Mouse (Mus musculus): ENCODE data around the gene Nek6. TPM values are rescaled to one million over a fixed set of nuclear protein-coding genes. Genes with fewer than 3 reads are reported as not detected.

Nek6 gene
- polyA plus RNA-seq, 1 experiment: not detected

GRCm38 (mm10) chr2:38574697-38575096 is 63.3 kb downstream of the Nek6 start:
- 98% methylated on average over 2 of the region's 2 CpGs for WGBS
- Histone ChIP-seq H3K4me1 (ENCODE audit: control insufficient read depth, insufficient read depth, low read length) (peaks cover 11% of the 10 kb centered on the region), H3K27ac (ENCODE audit: insufficient read depth, low read depth, low read length) (no peak overlapping the region), H3K4me3 (ENCODE audit: insufficient read depth, low read depth, low read length) (no peak overlapping the region)
- no peak for TF ChIP-seq POLR2A (IDR thresholded peaks at IDR 0.05; ENCODE audit: insufficient read depth, low read depth, low read length)
- TF ChIP-seq CTCF (IDR thresholded peaks at IDR 0.05; ENCODE audit: insufficient read depth, low read depth, low read length): no peak

GRCm38 (mm10) chr2:38578602-38579521 is 67.4 kb downstream of the Nek6 start:
- no peak overlapping the region for H3K4me3 ChIP-seq (ENCODE audit: insufficient read depth, low read depth, low read length)
- no peak overlapping the region for H3K27ac ChIP-seq (ENCODE audit: insufficient read depth, low read depth, low read length)
- peaks cover 5% of the 10 kb centered on the region; the same call in 1 of the 2 replicates for H3K4me1 ChIP-seq (ENCODE audit: control insufficient read depth, insufficient read depth, low read length)
- TF ChIP-seq CTCF (IDR thresholded peaks at IDR 0.05; ENCODE audit: insufficient read depth, low read depth, low read length): no peak
- TF ChIP-seq POLR2A (IDR thresholded peaks at IDR 0.05; ENCODE audit: insufficient read depth, low read depth, low read length): no peak
- WGBS: 71% methylated on average over 13 of the region's 13 CpGs

- 67% methylated on average over 1 of the region's 1 CpGs for WGBS
- Histone ChIP-seq H3K4me3 (ENCODE audit: insufficient read depth, low read depth, low read length) (no peak overlapping the region), H3K4me1 (ENCODE audit: control insufficient read depth, insufficient read depth, low read length) (peaks cover 6% of the 10 kb centered on the region; the same call in 1 of the 2 replicates), H3K27ac (ENCODE audit: insufficient read depth, low read depth, low read length) (no peak overlapping the region)
- TF ChIP-seq CTCF (IDR thresholded peaks at IDR 0.05; ENCODE audit: insufficient read depth, low read depth, low read length) (no peak), POLR2A (IDR thresholded peaks at IDR 0.05; ENCODE audit: insufficient read depth, low read depth, low read length) (no peak)
These were observed 68.1 kb downstream of the Nek6 start for GRCm38 (mm10) chr2:38579528-38579927.

GRCm38 (mm10) chr2:38583982-38584381 is 72.5 kb downstream of the Nek6 start:
- no peak for TF ChIP-seq POLR2A (IDR thresholded peaks at IDR 0.05; ENCODE audit: insufficient read depth, low read depth, low read length)
- TF ChIP-seq CTCF (IDR thresholded peaks at IDR 0.05; ENCODE audit: insufficient read depth, low read depth, low read length): no peak

GRCm38 (mm10) chr2:38584514-38585378 is 73.3 kb downstream of the Nek6 start:
- TF ChIP-seq POLR2A (IDR thresholded peaks at IDR 0.05; ENCODE audit: insufficient read depth, low read depth, low read length): no peak
- no peak for TF ChIP-seq CTCF (IDR thresholded peaks at IDR 0.05; ENCODE audit: insufficient read depth, low read depth, low read length)
- peaks cover 4% of the 10 kb centered on the region; the same call in 1 of the 2 replicates for H3K4me1 ChIP-seq (ENCODE audit: control insufficient read depth, insufficient read depth, low read length)
- H3K4me3 ChIP-seq (ENCODE audit: insufficient read depth, low read depth, low read length): no peak overlapping the region
- no peak overlapping the region for H3K27ac ChIP-seq (ENCODE audit: insufficient read depth, low read depth, low read length)
- 39% methylated on average over 13 of the region's 13 CpGs for WGBS

More at GRCm38 (mm10) chr2:38583982-38584381, 72.5 kb downstream of the Nek6 start:
- H3K27ac ChIP-seq (ENCODE audit: insufficient read depth, low read depth, low read length): no peak overlapping the region
- H3K4me1 ChIP-seq (ENCODE audit: control insufficient read depth, insufficient read depth, low read length): peaks cover 4% of the 10 kb centered on the region; the same call in 1 of the 2 replicates
- H3K4me3 ChIP-seq (ENCODE audit: insufficient read depth, low read depth, low read length): no peak overlapping the region
- 70% methylated on average over 2 of the region's 2 CpGs for whole genome bisulfite sequencing

GRCm38 (mm10) chr2:38585379-38585736 is 73.9 kb downstream of the Nek6 start:
- Histone ChIP-seq H3K4me3 (ENCODE audit: insufficient read depth, low read depth, low read length) (no peak overlapping the region), H3K4me1 (ENCODE audit: control insufficient read depth, insufficient read depth, low read length) (peaks cover 4% of the 10 kb centered on the region; the same call in 1 of the 2 replicates), H3K27ac (ENCODE audit: insufficient read depth, low read depth, low read length) (no peak overlapping the region)
- 69% methylated on average over 5 of the region's 5 CpGs for WGBS
- TF ChIP-seq POLR2A (IDR thresholded peaks at IDR 0.05; ENCODE audit: insufficient read depth, low read depth, low read length): no peak
- TF ChIP-seq CTCF (IDR thresholded peaks at IDR 0.05; ENCODE audit: insufficient read depth, low read depth, low read length): no peak

GRCm38 (mm10) chr2:38586733-38587132 is 75.3 kb downstream of the Nek6 start:
- H3K27ac ChIP-seq (ENCODE audit: insufficient read depth, low read depth, low read length): no peak overlapping the region
- H3K4me1 ChIP-seq (ENCODE audit: control insufficient read depth, insufficient read depth, low read length): peaks cover 4% of the 10 kb centered on the region; the same call in 1 of the 2 replicates
- TF ChIP-seq POLR2A (IDR thresholded peaks at IDR 0.05; ENCODE audit: insufficient read depth, low read depth, low read length) (no peak), CTCF (IDR thresholded peaks at IDR 0.05; ENCODE audit: insufficient read depth, low read depth, low read length) (no peak)
- WGBS: 75% methylated on average over 6 of the region's 6 CpGs
- no peak overlapping the region for H3K4me3 ChIP-seq (ENCODE audit: insufficient read depth, low read depth, low read length)

GRCm38 (mm10) chr2:38591751-38592459 is 80.5 kb downstream of the Nek6 start:
- Histone ChIP-seq H3K4me3 (ENCODE audit: insufficient read depth, low read depth, low read length) (no peak overlapping the region), H3K4me1 (ENCODE audit: control insufficient read depth, insufficient read depth, low read length) (peaks cover 2% of the 10 kb centered on the region; the same call in 1 of the 2 replicates), H3K27ac (ENCODE audit: insufficient read depth, low read depth, low read length) (no peak overlapping the region)
- 33% methylated on average over 6 of the region's 6 CpGs for WGBS
- TF ChIP-seq CTCF (IDR thresholded peaks at IDR 0.05; ENCODE audit: insufficient read depth, low read depth, low read length) (0 out of 2 replicates have a peak, but pooled peaks have one; percentile 26), POLR2A (IDR thresholded peaks at IDR 0.05; ENCODE audit: insufficient read depth, low read depth, low read length) (no peak)
